Mouse (Mus musculus): ENCODE results near the gene Mc1r.
A peak's percentile ranks its signal among the peaks of the same experiment; 100 is the strongest.
"Not testable (repeated sequence)": the region's sequence is repeated elsewhere in the genome, so short reads cannot be mapped to it uniquely, and the experiment has no call there.

The Mc1r gene

DNA sequence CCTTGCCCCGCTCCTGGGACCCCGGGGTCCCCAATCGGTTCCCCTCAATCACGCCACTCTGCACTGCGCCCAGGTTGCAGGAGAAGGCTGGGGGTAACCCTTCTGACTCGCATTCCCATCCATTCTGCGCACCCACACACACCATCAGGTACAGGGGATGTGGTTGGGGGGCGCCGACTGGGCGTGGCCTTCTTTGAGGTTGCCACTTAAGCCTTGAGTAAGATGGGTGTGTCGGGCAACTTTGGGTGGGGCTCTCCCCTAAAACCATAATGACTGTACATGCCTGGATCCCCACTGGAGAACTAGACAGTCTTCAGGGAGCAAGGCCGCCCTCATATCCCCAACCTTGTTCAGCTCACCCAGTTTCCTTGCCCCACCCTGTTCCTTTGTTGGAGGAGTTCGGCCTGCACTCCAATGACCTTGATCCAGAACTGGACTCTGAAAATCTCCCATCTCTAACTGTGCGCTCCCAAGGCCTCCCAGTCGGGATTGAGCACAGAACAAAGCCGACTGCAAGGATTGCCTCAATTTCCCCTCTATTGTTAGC lies 4.9 kb downstream of the Mc1r start:
- DNase-seq (ENCODE audit: low spot score in 2 of 2), result peak in 1 of 2 experiments; percentile 49

DNA sequence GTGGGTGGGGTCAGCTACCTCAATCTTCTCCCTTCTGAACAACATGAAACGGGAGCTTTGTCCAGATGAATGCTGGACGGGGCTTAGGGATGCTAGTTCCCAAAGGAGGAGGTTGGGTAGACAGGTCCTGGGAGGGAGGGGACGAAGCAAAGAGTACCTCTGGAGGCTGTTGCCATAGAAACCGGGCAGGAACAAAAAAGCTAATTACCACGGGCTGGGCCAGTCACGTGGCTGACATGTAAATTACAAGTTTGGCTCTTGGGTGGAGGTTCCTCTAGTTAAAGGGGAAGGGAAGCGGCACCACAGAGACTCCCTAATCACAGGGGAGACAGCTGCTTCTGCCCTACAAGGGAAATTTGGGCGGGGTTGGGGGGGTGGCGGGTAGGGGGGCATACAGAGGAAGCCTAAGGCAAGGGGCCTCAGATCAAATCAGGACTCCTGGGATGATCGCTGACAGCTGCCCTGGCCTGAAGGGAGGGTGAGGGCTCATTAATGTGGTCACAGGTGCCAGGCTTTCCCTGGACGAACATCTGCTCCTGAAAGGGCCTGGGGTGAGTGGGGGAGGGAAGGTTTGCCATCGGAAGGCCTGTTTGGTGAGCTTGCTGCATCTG lies 5.8 kb downstream of the Mc1r start:
- DNase-seq (ENCODE audit: low spot score in 2 of 2), result peak; percentile 75 to 87

DNA sequence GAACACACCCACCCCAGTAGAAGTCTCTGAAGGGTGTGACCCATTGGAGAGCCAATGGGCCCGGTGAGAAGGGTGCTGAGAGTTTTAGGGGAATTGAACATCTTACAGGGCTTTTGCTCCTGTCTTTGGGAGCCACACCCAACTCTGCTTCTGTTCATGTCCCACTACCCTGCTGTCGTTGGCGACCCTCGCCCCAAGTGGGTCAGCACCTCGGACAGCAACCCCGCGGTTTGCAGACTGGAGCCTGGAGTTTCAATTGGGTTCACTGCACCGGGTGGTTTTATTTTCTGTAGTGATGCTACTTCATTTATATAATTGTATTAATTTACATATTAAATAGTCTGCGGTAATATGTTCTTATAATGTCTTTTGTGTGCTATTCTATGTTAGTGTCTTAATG lies 7.3 kb downstream of the Mc1r start:
- no peak for DNase-seq (ENCODE audit: low spot score in 2 of 2)

DNA sequence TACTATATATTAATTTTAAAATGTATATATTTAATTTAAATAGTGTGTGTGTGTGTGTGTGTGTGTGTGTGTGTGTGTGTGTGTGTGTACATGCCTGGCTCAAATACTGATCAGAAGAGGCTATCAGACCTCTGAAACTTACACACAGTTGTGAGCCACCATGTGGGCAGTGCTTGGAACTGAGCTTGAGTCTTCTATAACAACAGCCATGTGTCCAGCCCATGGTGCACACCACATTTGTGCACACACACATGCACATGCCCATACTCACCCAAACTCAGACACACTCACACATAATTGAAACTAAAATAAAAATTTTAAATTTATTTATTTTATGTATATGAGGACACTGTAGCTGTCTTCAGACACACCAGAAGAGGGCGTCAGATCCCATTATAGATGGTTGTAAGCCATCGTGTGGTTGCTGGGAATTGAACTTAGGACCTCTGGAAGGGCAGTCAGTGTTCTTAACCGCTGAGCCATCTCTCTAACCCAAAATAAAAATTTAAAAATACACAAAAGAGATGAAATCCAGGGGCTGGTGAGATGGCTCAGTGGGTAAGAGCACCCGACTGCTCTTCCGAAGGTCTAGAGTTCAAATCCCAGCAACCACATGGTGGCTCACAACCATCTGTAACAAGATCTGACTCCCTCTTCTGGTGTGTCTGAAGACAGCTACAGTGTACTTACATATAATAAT lies 8.2 kb downstream of the Mc1r start:
- not testable (repeated sequence) for DNase-seq (ENCODE audit: low spot score in 2 of 2)

DNA sequence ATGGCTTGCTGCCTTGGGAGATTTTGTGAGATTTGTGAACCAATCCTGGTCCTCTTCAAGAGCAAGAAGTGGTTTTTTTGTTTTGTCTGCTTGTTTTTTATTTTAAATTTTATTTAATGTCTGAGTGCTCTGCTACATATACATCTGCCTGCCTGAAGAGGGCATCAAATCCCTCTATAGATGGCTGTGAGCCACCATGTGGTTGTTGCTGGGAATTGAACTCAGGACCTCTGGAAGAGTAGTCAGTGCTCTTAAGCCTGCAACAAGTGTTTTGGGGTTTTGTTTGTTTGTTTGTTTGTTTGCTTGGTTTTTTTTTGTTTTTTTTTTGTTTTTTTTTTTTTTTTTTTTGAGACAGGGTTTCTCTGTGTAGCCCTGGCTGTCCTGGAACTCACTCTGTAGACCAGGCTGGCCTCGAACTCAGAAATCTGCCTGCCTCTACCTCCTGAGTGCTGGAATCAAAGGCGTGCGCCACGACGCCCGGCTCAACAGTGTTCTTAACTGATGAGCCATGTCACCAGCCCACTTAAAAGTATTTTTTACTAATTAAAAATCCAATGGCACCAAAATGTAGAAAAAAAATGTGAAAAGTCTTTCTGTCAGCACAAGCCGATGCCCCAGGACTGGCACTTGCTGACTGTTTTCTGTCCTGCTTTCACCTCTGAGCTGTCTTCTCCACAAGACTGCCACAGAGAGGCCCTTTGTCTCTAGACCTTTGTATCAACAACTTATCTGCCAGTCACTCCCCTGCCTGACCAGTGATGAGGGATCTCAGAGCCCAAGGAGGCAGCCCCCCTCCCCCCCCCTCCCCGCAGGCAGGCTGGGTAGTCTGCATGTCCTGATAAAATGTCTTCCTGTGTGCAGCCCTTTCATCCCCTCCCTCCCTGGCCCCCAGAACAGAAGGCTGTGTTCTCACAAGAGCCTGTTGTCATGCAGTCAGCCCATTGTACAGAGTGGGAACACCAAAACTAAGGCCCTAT lies 9.3 kb downstream of the Mc1r start:
- DNase-seq (ENCODE audit: low spot score in 2 of 2), result no peak

DNA sequence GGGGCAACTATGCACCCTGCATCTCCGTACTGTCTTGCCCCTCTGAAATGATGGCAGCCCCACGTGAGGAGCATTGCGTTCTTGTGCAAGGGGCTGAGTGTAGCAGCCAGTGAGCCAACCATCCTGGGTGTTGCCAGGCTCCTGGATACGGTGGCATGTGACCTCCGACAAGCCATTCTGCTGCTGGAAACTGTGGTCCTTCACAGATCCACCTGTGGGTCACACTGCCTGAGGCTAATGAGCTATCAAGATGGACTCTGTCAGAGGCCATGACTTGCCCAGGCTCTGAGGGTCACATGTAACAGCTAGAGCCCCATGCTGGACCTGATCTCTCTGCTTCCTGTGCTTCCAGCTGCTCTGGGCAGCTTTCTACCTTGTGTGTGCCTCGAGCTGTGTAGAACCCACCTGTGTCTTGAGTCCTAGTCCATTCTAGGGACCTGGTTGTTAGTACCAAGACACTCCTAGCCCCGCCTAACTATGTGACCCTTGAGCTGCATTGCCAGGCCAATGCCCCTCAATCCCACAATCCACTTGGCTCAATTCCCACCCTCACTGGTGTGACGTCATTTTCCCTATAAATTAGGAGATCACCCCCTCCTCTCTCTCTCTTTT lies 10.1 kb downstream of the Mc1r start:
- no peak for DNase-seq (ENCODE audit: low spot score in 2 of 2)

DNA sequence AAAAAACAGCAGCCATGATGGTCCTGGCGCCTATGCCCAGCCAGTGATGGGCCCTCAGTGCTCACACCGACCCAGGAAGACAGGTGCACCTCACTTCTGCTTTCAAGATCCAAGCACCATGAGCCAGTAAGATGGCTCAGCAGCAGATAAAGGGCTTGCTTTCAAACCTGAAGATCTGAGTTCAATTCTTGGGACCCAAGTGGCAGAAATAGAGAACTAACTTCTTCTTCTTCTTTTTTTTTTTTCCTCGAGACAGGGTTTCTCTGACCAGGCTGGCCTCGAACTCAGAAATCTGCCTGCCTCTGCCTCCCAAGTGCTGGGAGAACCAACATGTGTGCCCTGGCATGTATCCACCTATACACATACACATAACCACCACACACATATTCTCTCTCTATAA lies 12.8 kb downstream of the Mc1r start:
- DNase-seq (ENCODE audit: low spot score in 2 of 2), result no peak

DNA sequence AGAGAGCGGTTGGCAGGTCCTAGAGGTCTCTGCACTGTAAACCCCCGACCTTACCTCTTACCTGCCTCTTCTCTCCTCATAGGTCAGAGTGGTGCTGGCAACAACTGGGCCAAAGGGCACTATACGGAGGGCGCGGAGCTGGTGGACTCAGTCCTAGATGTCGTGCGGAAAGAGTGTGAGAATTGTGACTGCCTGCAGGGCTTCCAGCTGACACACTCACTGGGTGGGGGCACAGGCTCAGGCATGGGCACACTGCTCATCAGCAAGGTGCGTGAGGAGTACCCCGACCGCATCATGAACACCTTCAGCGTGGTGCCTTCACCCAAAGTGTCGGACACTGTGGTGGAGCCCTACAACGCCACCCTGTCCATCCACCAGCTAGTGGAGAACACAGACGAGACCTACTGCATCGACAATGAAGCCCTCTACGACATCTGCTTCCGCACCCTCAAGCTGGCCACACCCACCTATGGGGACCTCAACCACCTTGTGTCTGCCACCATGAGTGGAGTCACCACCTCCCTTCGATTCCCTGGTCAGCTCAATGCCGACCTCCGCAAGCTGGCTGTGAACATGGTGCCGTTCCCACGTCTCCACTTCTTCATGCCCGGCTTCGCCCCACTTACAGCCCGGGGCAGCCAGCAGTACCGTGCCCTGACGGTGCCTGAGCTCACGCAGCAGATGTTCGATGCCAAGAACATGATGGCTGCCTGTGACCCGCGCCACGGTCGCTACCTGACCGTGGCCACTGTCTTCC lies 13.8 kb downstream of the Mc1r start:
- no peak for DNase-seq (ENCODE audit: low spot score in 2 of 2)

DNA sequence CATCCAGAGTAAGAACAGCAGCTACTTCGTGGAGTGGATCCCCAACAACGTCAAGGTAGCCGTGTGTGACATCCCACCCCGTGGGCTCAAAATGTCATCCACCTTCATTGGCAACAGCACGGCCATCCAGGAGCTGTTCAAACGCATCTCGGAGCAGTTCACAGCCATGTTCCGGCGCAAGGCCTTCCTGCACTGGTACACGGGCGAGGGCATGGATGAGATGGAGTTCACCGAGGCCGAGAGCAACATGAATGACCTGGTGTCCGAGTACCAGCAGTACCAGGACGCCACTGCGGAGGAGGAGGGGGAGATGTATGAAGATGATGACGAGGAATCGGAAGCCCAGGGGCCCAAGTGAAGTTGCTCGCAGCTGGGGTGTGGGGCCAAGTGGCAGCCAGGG lies 14.4 kb downstream of the Mc1r start:
- no peak for DNase-seq (ENCODE audit: low spot score in 2 of 2)

DNA sequence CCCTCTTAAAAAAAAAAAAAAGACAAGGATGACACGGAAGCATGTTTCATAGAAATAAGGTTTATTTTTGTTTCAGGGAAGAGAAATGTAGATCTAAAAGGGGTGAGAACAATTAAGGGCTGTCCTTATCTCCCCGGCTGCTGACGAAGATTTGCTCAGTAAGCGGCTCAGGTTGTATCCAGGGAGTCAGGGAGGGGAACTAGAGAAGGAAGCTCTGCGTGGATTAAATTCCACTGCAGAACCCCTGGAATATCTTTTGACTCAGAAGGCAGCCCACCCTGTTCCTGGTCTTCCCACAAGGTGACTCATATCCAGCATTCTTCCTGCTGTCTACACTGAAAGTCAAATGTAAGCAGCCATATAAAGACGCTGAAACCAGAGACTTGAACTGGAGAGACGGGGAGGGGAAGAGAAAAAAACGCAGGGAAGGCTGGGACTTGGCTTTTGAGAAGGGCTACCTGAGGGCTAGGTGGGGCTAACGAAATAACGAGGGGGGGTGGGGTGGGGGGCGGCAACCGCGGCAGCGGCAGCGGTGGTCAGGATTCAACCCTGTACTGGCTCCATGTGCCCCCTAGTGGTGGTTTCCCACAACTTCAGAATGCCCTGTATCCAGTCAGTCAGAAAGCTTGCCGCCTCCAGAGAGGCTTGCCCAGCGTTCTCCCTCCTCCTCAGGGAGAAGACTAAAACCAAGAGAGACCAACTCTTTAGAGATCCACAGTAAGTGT lies 15.3 kb downstream of the Mc1r start:
- peak in 1 of 2 experiments; percentile 65 for DNase-seq (ENCODE audit: low spot score in 2 of 2)

DNA sequence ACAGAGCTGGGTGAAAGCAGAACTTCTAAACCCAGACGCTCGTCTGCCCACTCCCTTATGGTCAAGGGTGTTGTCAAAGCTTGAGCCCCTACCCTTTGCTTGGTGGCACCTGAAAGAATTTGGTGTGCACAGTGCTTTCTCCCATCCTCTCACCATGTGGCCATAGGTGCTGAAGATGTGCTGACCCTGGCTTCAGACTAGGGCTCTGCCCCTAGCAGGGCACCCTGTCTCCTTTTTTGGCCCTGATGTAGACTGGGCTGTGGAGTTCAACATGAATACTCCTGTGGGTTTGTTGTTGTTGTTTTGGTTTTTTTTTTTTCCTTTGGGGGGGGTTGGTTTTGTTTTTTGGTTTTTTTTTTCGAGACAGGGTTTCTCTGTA lies 15.9 kb downstream of the Mc1r start:
- no peak for DNase-seq (ENCODE audit: low spot score in 2 of 2)

DNA sequence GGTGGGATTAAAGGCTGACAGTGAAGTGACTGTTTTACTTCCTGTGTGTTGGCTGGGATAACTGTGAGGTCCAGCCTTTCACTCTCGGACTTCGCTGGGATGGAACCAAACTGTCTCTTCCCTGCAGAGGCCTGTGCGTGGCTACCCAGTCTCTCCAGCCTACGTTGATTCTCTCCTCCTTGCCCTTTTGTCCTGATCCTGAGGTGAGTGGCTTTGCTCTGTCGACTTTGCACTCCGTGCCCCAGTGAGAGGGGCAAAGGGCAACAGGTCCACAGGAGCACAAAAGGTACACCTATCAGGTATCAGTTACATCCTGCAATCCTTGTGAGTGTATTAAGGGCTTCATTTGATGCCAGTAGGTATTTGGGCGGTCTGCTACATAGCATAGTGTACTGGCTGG lies 16.5 kb downstream of the Mc1r start, which contains the start of gene Def8:
TSS of gene Def8 (plus strand) at position 87 of the 400 bp plus-strand sequence.
- no peak for DNase-seq (ENCODE audit: low spot score in 2 of 2)

DNA sequence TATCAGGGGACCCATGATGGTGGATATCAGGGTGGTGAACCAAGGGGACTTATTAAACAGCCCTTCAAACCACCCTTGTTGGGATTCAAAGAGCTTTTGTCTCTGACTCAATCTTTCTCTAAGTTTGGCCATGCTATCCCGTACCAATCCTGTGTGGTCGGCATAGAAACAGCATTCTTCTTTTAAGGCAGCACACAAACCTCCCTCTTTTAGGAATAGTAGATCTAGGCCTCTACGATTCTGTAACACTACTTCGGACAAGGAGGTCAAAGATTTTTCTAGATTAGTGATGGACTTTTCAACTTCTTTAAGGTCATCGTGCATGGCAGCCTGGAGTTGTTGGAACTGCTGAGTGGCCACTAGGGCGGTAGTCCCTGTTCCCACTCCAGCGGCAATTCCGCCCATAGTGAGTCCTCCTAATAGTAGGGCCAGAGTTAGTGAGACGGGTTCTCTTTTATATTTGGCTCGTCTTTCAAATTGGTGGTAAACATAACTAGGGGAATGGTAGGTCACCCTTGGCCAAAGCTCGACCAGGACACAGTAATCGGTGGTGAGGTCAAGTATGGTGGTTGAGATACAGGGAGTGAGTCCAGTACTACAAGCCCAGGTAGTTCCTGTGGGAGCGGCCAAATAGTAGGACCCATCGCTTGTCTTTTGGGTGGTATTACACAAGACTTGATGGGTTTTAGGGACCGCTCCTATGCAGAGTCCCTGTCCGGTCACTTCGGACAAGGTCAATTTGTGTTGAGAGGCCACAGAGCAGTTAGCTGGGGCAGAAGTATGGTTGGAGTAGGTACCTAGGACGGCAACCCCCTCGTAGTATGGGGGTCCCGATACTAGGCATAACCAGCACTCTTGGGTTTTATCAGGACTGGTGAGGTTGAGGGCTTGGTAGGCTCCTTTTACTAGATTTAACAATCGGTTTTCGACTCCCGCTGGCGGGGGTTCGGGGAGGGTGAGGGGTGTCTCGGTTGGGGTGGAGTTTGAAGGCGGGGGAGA lies 19.9 kb downstream of the Mc1r start:
- DNase-seq (ENCODE audit: low spot score in 2 of 2), result no peak

DNA sequence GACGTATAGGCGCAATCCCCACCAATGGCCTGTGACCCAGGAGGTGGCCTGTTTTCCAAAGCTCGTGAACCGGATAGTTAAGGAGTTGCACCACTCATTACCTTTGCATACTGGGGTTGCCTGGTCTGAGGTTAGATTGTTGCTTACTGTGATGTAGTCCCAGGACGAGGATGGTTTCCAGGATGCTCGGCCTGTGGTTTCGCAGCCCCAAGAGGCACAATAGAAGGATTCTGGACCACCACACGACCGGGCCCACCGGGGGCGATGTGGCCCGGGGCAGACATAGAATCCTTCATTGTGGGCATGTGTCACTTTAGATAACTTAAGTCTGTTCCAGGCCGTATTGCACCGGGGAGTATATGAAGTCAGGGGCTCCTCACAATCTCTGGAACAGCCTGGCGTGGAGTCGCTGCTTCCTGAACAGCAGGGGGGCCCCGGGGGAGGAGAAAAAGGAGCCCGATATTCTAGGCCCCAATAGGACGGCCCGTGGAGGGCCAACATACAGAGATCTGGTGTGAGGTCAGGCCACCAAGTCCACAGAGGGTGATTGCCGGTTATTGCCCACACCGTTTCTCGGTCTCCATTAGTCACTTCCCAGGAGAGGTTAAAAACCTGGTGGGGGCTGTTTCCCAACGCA lies 20.9 kb downstream of the Mc1r start:
- no peak for DNase-seq (ENCODE audit: low spot score in 2 of 2)

DNA sequence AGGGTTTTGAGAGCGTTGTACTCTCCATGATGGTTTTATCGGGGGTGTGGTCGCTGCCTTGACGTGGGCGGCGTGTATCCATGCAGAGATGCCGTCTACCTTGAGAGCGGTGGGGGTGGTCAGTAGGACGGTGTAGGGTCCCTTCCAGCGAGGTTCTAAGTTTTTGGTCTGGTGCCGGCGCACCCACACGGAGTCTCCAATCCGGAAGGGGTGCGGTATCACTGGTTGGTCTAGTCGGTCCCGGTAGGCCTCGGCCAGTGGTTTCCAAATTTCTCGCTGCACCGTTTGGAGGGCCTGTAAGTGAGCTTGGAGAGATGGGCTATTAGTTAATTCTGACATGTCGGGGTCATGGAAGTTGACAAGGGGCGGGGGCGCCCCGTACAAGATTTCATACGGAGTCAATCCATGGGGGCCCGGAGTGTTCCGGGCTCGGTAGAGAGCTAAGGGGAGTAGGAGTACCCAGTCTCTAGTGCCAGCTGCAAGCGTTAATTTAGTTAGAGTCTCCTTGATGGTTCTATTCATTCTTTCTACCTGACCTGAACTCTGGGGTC lies 21.5 kb downstream of the Mc1r start:
- DNase-seq (ENCODE audit: low spot score in 2 of 2), result no peak

DNA sequence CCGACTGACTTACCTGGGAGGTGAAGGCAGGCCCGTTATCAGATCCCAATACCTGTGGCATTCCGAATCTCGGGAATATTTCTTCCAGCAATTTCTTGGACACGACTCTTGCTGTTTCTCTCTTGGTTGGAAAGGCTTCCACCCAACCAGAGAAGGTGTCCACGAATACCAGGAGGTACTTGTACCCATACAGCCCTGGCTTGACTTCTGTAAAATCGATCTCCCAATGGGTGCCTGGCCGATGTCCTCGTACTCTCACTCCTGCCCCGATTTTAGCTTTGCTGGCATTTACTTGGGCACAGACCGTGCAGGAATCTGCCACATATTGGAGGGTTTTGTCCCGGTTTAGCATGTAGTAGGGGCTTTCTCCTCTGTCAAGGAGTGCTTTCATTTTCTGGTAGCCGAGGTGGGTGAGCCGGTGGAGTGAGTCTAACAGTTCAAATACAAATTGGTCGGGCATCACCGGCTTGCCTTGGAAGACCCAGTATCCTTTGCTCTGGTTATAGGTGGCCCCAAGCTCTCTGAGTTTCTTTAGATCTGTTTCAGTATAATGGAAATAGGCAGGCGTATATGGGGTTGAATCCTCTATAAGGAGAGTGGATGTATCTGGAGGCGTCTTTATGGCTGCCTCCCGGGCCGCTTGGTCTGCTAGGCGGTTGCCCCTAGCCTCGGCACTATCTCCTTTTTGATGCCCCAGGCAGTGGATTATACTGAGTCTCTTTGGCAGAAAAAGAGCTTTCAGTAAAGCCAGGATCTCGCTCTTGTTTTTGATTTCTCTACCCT lies 22.2 kb downstream of the Mc1r start:
- no peak for DNase-seq (ENCODE audit: low spot score in 2 of 2)

DNA sequence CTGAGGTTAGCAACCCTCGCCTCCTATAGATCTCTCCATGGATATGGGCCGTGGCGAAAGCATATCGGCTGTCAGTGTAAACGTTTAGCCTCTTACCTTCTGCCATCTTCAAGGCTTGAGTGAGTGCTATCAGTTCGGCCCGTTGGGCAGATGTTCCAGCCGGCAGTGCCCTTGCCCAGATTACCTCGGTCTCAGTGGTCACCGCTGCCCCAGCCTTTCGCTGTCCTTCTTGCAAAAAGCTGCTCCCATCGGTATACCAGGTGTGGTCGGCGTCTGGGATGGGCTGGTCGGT lies 22.8 kb downstream of the Mc1r start:
- not testable (repeated sequence) for DNase-seq (ENCODE audit: low spot score in 2 of 2)

DNA sequence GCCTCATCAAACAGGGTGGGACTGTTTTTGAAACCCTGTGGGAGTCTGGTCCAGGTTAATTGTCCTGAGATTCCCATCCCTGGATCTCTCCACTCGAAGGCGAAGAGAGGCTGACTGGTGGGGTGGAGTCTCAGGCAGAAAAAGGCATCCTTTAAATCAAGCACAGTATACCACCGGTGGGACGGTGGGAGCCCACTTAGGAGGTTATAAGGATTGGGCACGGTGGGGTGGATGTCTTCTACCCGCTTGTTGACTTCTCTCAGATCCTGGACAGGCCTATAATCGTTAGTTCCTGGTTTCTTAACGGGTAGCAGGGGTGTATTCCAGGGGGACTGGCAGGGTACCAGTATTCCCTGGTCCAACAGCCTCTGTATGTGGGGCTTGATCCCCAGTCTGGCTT lies 24.0 kb downstream of the Mc1r start:
- DNase-seq (ENCODE audit: low spot score in 2 of 2), result not testable (repeated sequence)

Data from frontal cortex, postnatal 10 days (tissue).